In genomic region chr5:30111126-30111525, GRCm38 (mm10) we compare ENCODE assay signal across 10 mouse cellular contexts. TPM values are rescaled to one million over a fixed set of nuclear protein-coding genes. Genes with fewer than 3 reads are reported as not detected.
DNase-seq lines count a peak whose midpoint lies in the region; ATAC-seq and TF ChIP-seq lines count a peak whose summit lies in the region.
"Had no signal": no experiment of that assay in that cellular context is flagged by ENCODE, and none has a peak within 500 bp of the region (broad histone marks: within the 10 kb centered on the region; RNA-seq: fewer than 3 reads in every experiment).

No protein-coding gene starts in this region.

- peak; percentile 95 for DNase-seq in heart, adult 11 months
- DNase-seq in heart, postnatal 25 days (ENCODE audit: low spot score), result no peak
- peak; percentile 89 for DNase-seq in MN1 (ENCODE audit: low spot score)
- peak; percentile 85 for DNase-seq in hindbrain, postnatal 0 days (ENCODE audit: low spot score)
- DNase-seq in lung, postnatal 4 days, result peak; percentile 51 to 58
- no peak for DNase-seq in B cell, adult 2 months

- intact Hi-C loops in heart, postnatal 25 days (cut with DNase I), result loop anchor here (5.0 kb wide), 1 partner anchor 284 kb away; no protein-coding TSS in a partner anchor

- no peak for ATAC-seq in forebrain, embryonic 15.5 days (replicated peaks)
- ATAC-seq in hindbrain, postnatal 0 days, result peak; percentile 48
- ATAC-seq in activated CD4-positive, CD25-positive, alpha-beta regulatory T cell, adult 4 months, result no peak

- TF ChIP-seq CTCF in hindbrain, postnatal 0 days (IDR thresholded peaks at IDR 0.05; ENCODE audit: low read depth), result peak; percentile 63

- peaks cover 63% of the 10 kb centered on the region for H3K4me1 ChIP-seq in forebrain, embryonic 15.5 days
- H3K4me1 ChIP-seq in hindbrain, postnatal 0 days (ENCODE audit: insufficient read depth, low read length), result peaks cover 31% of the 10 kb centered on the region

- H3K27me3 ChIP-seq in forebrain, embryonic 15.5 days, result no peaks in the 10 kb centered on the region
- H3K27me3 ChIP-seq in hindbrain, postnatal 0 days (ENCODE audit: insufficient read depth, low read length), result no peaks in the 10 kb centered on the region
- H3K27me3 ChIP-seq: CH12.LX had no signal

- H3K36me3 ChIP-seq in forebrain, embryonic 15.5 days, result no peaks in the 10 kb centered on the region; the same call in 1 of the 2 replicates
- no peaks in the 10 kb centered on the region for H3K36me3 ChIP-seq in hindbrain, postnatal 0 days (ENCODE audit: insufficient read depth, low read length)

- H3K9ac ChIP-seq in forebrain, embryonic 15.5 days (replicated peaks), result no peak overlapping the region
- peak overlapping the region; percentile 31; the same call in 1 of the 2 replicates for H3K9ac ChIP-seq in hindbrain, postnatal 0 days (replicated peaks; ENCODE audit: low read length)

- H3K4me2 ChIP-seq in forebrain, embryonic 15.5 days (replicated peaks), result peak overlapping the region; percentile 32
- H3K4me2 ChIP-seq in hindbrain, postnatal 0 days (ENCODE audit: low read depth, low read length), result peak overlapping the region; percentile 45

- 11% methylated on average over 18 of the region's 18 CpGs for WGBS in forebrain, embryonic 15.5 days
- 6% methylated on average over 16 of the region's 18 CpGs for WGBS in hindbrain, postnatal 0 days

- H3K27ac ChIP-seq in forebrain, embryonic 15.5 days (replicated peaks), result no peak overlapping the region
- peak overlapping the region; percentile 37; the same call in 1 of the 2 replicates for H3K27ac ChIP-seq in hindbrain, postnatal 0 days

- peak overlapping the region; percentile 3; the same call in 1 of the 2 replicates for H3K4me3 ChIP-seq in forebrain, embryonic 15.5 days
- 0 out of 2 replicates have a peak overlapping the region, but pooled peaks have one; percentile 2 for H3K4me3 ChIP-seq in hindbrain, postnatal 0 days (ENCODE audit: low read length)
- H3K4me3 ChIP-seq: erythroblast, embryonic 14.5 days had no signal

- no peaks in the 10 kb centered on the region for H3K9me3 ChIP-seq in forebrain, embryonic 15.5 days
- H3K9me3 ChIP-seq in hindbrain, postnatal 0 days (ENCODE audit: low read length), result no peaks in the 10 kb centered on the region

RNA-seq across cellular contexts. Expression of gene 3110082J24Rik, which starts 5.2 kb away (rescaled TPM):
- not detected for total RNA-seq in heart, postnatal 25 days (2021)
- 2.9 and 3.1 TPM in 2 replicates for polyA plus RNA-seq in forebrain, embryonic 15.5 days (2015; fragmentation: Nextera tagmentation; extraction: Ambion mirVana)
- 3.2 and 6.3 TPM in 2 replicates for total RNA-seq in hindbrain, postnatal 0 days (2014; rRNA removed)
- polyA plus RNA-seq in hindbrain, postnatal 0 days (2015; fragmentation: Nextera tagmentation; extraction: Ambion mirVana), result 4.3 and 4.9 TPM in 2 replicates
- not detected for polyA plus RNA-seq in activated CD4-positive, CD25-positive, alpha-beta regulatory T cell, adult 4 months (2017; shearing (Covaris generic))
- total RNA-seq: CH12.LX had no signal
- polyA plus RNA-seq: erythroblast, embryonic 14.5 days had no signal

RNA-seq across cellular contexts. Expression of gene Garem2, which starts 6.2 kb away (rescaled TPM):
- total RNA-seq in heart, postnatal 25 days (2021), result under 1 TPM; 0.05 to 0.11 TPM
- polyA plus RNA-seq in forebrain, embryonic 15.5 days (2015; fragmentation: Nextera tagmentation; extraction: Ambion mirVana), result 12.7 and 12.8 TPM in 2 replicates
- total RNA-seq in hindbrain, postnatal 0 days (2014; rRNA removed), result 26.7 and 26.9 TPM in 2 replicates
- 9.5 and 9.7 TPM in 2 replicates for polyA plus RNA-seq in hindbrain, postnatal 0 days (2015; fragmentation: Nextera tagmentation; extraction: Ambion mirVana)
- polyA plus RNA-seq in activated CD4-positive, CD25-positive, alpha-beta regulatory T cell, adult 4 months (2017; shearing (Covaris generic)), result not detected
- polyA plus RNA-seq: erythroblast, embryonic 14.5 days had no signal

RNA-seq across cellular contexts. Expression of gene Tyms, which starts 37.7 kb away (rescaled TPM):
- 1 to 10 TPM; 2.4 to 5.2 TPM for total RNA-seq in heart, postnatal 25 days (2021)
- polyA plus RNA-seq in forebrain, embryonic 15.5 days (2015; fragmentation: Nextera tagmentation; extraction: Ambion mirVana), result 99.2 and 114 TPM in 2 replicates
- 8.3 and 15.4 TPM in 2 replicates for total RNA-seq in hindbrain, postnatal 0 days (2014; rRNA removed)
- 35.2 and 36.2 TPM in 2 replicates for polyA plus RNA-seq in hindbrain, postnatal 0 days (2015; fragmentation: Nextera tagmentation; extraction: Ambion mirVana)
- polyA plus RNA-seq in activated CD4-positive, CD25-positive, alpha-beta regulatory T cell, adult 4 months (2017; shearing (Covaris generic)), result 100 to 1,000 TPM; 112 to 171 TPM

RNA-seq across cellular contexts. Expression of gene Hadha, which starts 43.8 kb away (rescaled TPM):
- 1,000 to 10,000 TPM; 1,064 to 1,096 TPM for total RNA-seq in heart, postnatal 25 days (2021)
- polyA plus RNA-seq in forebrain, embryonic 15.5 days (2015; fragmentation: Nextera tagmentation; extraction: Ambion mirVana), result 73.9 and 79.7 TPM in 2 replicates
- total RNA-seq in hindbrain, postnatal 0 days (2014; rRNA removed), result 50.1 and 50.4 TPM in 2 replicates
- 68.0 and 79.1 TPM in 2 replicates for polyA plus RNA-seq in hindbrain, postnatal 0 days (2015; fragmentation: Nextera tagmentation; extraction: Ambion mirVana)
- 10 to 100 TPM; 68.8 to 80.0 TPM for polyA plus RNA-seq in activated CD4-positive, CD25-positive, alpha-beta regulatory T cell, adult 4 months (2017; shearing (Covaris generic))

RNA-seq across cellular contexts. Expression of gene Hadhb, which starts 43.9 kb away (rescaled TPM):
- 1,000 to 10,000 TPM; 1,651 to 1,795 TPM for total RNA-seq in heart, postnatal 25 days (2021)
- polyA plus RNA-seq in forebrain, embryonic 15.5 days (2015; fragmentation: Nextera tagmentation; extraction: Ambion mirVana), result 65.2 and 73.6 TPM in 2 replicates
- total RNA-seq in hindbrain, postnatal 0 days (2014; rRNA removed), result 56.8 and 68.3 TPM in 2 replicates
- 59.9 and 67.5 TPM in 2 replicates for polyA plus RNA-seq in hindbrain, postnatal 0 days (2015; fragmentation: Nextera tagmentation; extraction: Ambion mirVana)
- 100 to 1,000 TPM; 111 to 127 TPM for polyA plus RNA-seq in activated CD4-positive, CD25-positive, alpha-beta regulatory T cell, adult 4 months (2017; shearing (Covaris generic))

Comparison
In these comparisons a context has a peak if more than half of its experiments do, and no peak if none do; other contexts are left out.
1. DNase-seq: peak in heart, adult 11 months (single experiment), MN1 (single experiment), hindbrain, postnatal 0 days (single experiment) and lung, postnatal 4 days (2 of 2); none in heart, postnatal 25 days (single experiment) and B cell, adult 2 months (0 of 2).
2. RNA of gene Garem2, which starts 6.2 kb away (polyA plus RNA-seq): 12.7 to 12.8 TPM in forebrain, embryonic 15.5 days and 9.5 to 9.7 TPM in hindbrain, postnatal 0 days; not detected in activated CD4-positive, CD25-positive, alpha-beta regulatory T cell, adult 4 months; every median in the first group is over 10 times any median in the second.